Mouse (Mus musculus) G1E-ER4 (cell line): ENCODE measurements around the gene Serp2. TPM values are rescaled to one million over a fixed set of nuclear protein-coding genes. Genes with fewer than 3 reads are reported as not detected.

ENCODE experiments used
- GATA1 ChIP-seq: IDR thresholded peaks from one replicate; pipeline ENCODE4 v1.8.0; 2012; ENCODE audit warnings: low read length, inconsistent platforms
- polyA plus RNA-seq: library from polyadenylated mRNA; stranded (reverse); fragments of >175 nt; gene quantifications from 2 replicates; pipeline ENCODE4 v1.2.3, GENCODE M21; 2012

Gene Serp2
- polyA plus RNA-seq, 1 experiment, result not detected

- no peak for TF ChIP-seq GATA1
Measured at GRCm38 (mm10) chr14:76540005-76540670, 16.6 kb downstream of the Serp2 start.

GRCm38 (mm10) chr14:76536921-76537320 is 19.8 kb downstream of the Serp2 start:
- TF ChIP-seq GATA1, result no peak

- no peak for TF ChIP-seq GATA1
Measured at GRCm38 (mm10) chr14:76535096-76535495, 21.6 kb downstream of the Serp2 start.

- no peak for TF ChIP-seq GATA1
Measured at GRCm38 (mm10) chr14:76533170-76533815, 23.4 kb downstream of the Serp2 start.

- TF ChIP-seq GATA1, result no peak
Measured at GRCm38 (mm10) chr14:76532257-76533169, 24.2 kb downstream of the Serp2 start.

- no peak for TF ChIP-seq GATA1
Measured at GRCm38 (mm10) chr14:76531027-76531660, 25.5 kb downstream of the Serp2 start.

- no peak for TF ChIP-seq GATA1
Measured at GRCm38 (mm10) chr14:76528641-76529040, 28.0 kb downstream of the Serp2 start.

GRCm38 (mm10) chr14:76527758-76528313 is 28.9 kb downstream of the Serp2 start:
- no peak for TF ChIP-seq GATA1

GRCm38 (mm10) chr14:76527030-76527719 is 29.5 kb downstream of the Serp2 start:
- TF ChIP-seq GATA1, result no peak

- TF ChIP-seq GATA1, result no peak
Measured at GRCm38 (mm10) chr14:76526467-76526866, 30.2 kb downstream of the Serp2 start.

- no peak for TF ChIP-seq GATA1
Measured at GRCm38 (mm10) chr14:76523344-76523743, 33.3 kb downstream of the Serp2 start.

GRCm38 (mm10) chr14:76521308-76521707 is 35.4 kb downstream of the Serp2 start:
- TF ChIP-seq GATA1, result no peak

- TF ChIP-seq GATA1, result no peak
Measured at GRCm38 (mm10) chr14:76520606-76521005, 36.1 kb downstream of the Serp2 start.

- TF ChIP-seq GATA1, result no peak
Measured at GRCm38 (mm10) chr14:76518217-76518616, 38.5 kb downstream of the Serp2 start.

GRCm38 (mm10) chr14:76515620-76516019 is 41.1 kb downstream of the Serp2 start:
- TF ChIP-seq GATA1, result no peak
